Mouse (Mus musculus): ENCODE measurements around the gene Igsf21.

Gene Igsf21

GRCm38 (mm10) chr4:140235361-140236153, 11.0 kb downstream of the Igsf21 start:
- no peak for DNase-seq (ENCODE audit: low spot score)

- DNase-seq (ENCODE audit: low spot score), result no peak
Measured at GRCm38 (mm10) chr4:140234412-140235205, 12.0 kb downstream of the Igsf21 start.

- no peak for DNase-seq (ENCODE audit: low spot score)
Measured at GRCm38 (mm10) chr4:140227837-140228236, 18.7 kb downstream of the Igsf21 start.

GRCm38 (mm10) chr4:140225204-140225603, 21.4 kb downstream of the Igsf21 start:
- DNase-seq (ENCODE audit: low spot score), result no peak

- DNase-seq (ENCODE audit: low spot score), result no peak
Measured at GRCm38 (mm10) chr4:140224451-140224850, 22.1 kb downstream of the Igsf21 start.

- no peak for DNase-seq (ENCODE audit: low spot score)
Measured at GRCm38 (mm10) chr4:140223067-140223466, 23.5 kb downstream of the Igsf21 start.

GRCm38 (mm10) chr4:140220326-140221093, 26.1 kb downstream of the Igsf21 start:
- DNase-seq (ENCODE audit: low spot score), result no peak

- DNase-seq (ENCODE audit: low spot score), result no peak
Measured at GRCm38 (mm10) chr4:140218853-140219852, 27.4 kb downstream of the Igsf21 start.

- no peak for DNase-seq (ENCODE audit: low spot score)
Measured at GRCm38 (mm10) chr4:140218384-140218783, 28.2 kb downstream of the Igsf21 start.

- no peak for DNase-seq (ENCODE audit: low spot score)
Measured at GRCm38 (mm10) chr4:140217934-140218333, 28.6 kb downstream of the Igsf21 start.

GRCm38 (mm10) chr4:140216096-140216495, 30.5 kb downstream of the Igsf21 start:
- no peak for DNase-seq (ENCODE audit: low spot score)

GRCm38 (mm10) chr4:140215205-140215604, 31.4 kb downstream of the Igsf21 start:
- DNase-seq (ENCODE audit: low spot score), result no peak

- DNase-seq (ENCODE audit: low spot score), result no peak
Measured at GRCm38 (mm10) chr4:140214406-140214805, 32.2 kb downstream of the Igsf21 start.

GRCm38 (mm10) chr4:140210129-140210890, 36.3 kb downstream of the Igsf21 start:
- no peak for DNase-seq (ENCODE audit: low spot score)

- DNase-seq (ENCODE audit: low spot score), result no peak
Measured at GRCm38 (mm10) chr4:140205811-140206231, 40.8 kb downstream of the Igsf21 start.

GRCm38 (mm10) chr4:140204775-140205174, 41.8 kb downstream of the Igsf21 start:
- DNase-seq (ENCODE audit: low spot score), result no peak

GRCm38 (mm10) chr4:140203696-140204272, 42.8 kb downstream of the Igsf21 start:
- no peak for DNase-seq (ENCODE audit: low spot score)

GRCm38 (mm10) chr4:140202196-140202595, 44.4 kb downstream of the Igsf21 start:
- DNase-seq (ENCODE audit: low spot score), result no peak

GRCm38 (mm10) chr4:140200296-140200695, 46.3 kb downstream of the Igsf21 start:
- no peak for DNase-seq (ENCODE audit: low spot score)

GRCm38 (mm10) chr4:140196717-140197116, 49.9 kb downstream of the Igsf21 start:
- no peak for DNase-seq (ENCODE audit: low spot score)
